Comparison of ENCODE assay signal across 15 mouse cellular contexts in genomic region chr3:60582620-60583019, GRCm38 (mm10).
A peak's percentile ranks its signal among the peaks of the same experiment; 100 is the strongest.
DNase-seq lines count a peak whose midpoint lies in the region; ATAC-seq and TF ChIP-seq lines count a peak whose summit lies in the region.
"Had no signal": no experiment of that assay in that cellular context is flagged by ENCODE, and none has a peak within 500 bp of the region (broad histone marks: within the 10 kb centered on the region; RNA-seq: fewer than 3 reads in every experiment).

No protein-coding gene starts in this region.

- TF ChIP-seq POLR2A in lung, adult 2 months (IDR thresholded peaks at IDR 0.05; ENCODE audit: borderline replicate concordance, extremely low read depth, low read depth, low read length): no peak

- ATAC-seq in heart, postnatal 0 days (ENCODE audit: insufficient read depth, low read depth): no peak
- no peak for ATAC-seq in lung, postnatal 0 days
- ATAC-seq in neural tube, embryonic 12.5 days (ENCODE audit: low FRiP score, low read depth): peak; percentile 57
- ATAC-seq: forebrain, embryonic 15.5 days had no signal

- H3K27ac ChIP-seq in heart, postnatal 0 days (ENCODE audit: low read depth): 0 out of 2 replicates have a peak overlapping the region, but pooled peaks have one; percentile 18
- H3K27ac ChIP-seq in lung, postnatal 0 days (ENCODE audit: low read length): 0 out of 2 replicates have a peak overlapping the region, but pooled peaks have one; percentile 26
- H3K27ac ChIP-seq in neural tube, embryonic 12.5 days: no peak overlapping the region
- H3K27ac ChIP-seq: forebrain, embryonic 15.5 days; hindbrain, embryonic 12.5 days had no signal

- no peak overlapping the region for H3K4me2 ChIP-seq in heart, postnatal 0 days (ENCODE audit: low read depth, low read length)
- no peak overlapping the region for H3K4me2 ChIP-seq in lung, postnatal 0 days (replicated peaks; ENCODE audit: low read depth, low read length)
- H3K4me2 ChIP-seq in neural tube, embryonic 12.5 days (replicated peaks): no peak overlapping the region
- H3K4me2 ChIP-seq: forebrain, embryonic 15.5 days; hindbrain, embryonic 12.5 days; liver, embryonic 11.5 days had no signal

- no peak for DNase-seq in heart, postnatal 0 days (ENCODE audit: low spot score)
- DNase-seq in heart, adult 9 months (ENCODE audit: low spot score in 2 of 2): no peak
- no peak for DNase-seq in lung, postnatal 0 days (ENCODE audit: low spot score)
- no peak for DNase-seq in lung, adult 2 months
- peak; percentile 30 for DNase-seq in fat pad, adult 2 months (ENCODE audit: extremely low read depth, low read depth, low spot score)
- DNase-seq in cerebellum, adult 11-12 months: no peak
- DNase-seq in ovary, postnatal 36 days (ENCODE audit: low spot score): no peak
- DNase-seq: cerebellum, adult 2 months; gastrocnemius, postnatal 14 days; lung, postnatal 10 days; thymus, adult 2 months had no signal

- no peak for TF ChIP-seq EP300 in heart, postnatal 0 days (IDR thresholded peaks at IDR 0.05; ENCODE audit: low read depth)
- TF ChIP-seq EP300 in lung, postnatal 0 days (IDR thresholded peaks at IDR 0.05): no peak

- H3K36me3 ChIP-seq in heart, postnatal 0 days (replicated peaks; ENCODE audit: control insufficient read depth, insufficient read depth, low read length): no peaks in the 10 kb centered on the region
- H3K36me3 ChIP-seq in lung, postnatal 0 days (ENCODE audit: insufficient read depth, low read length): no peaks in the 10 kb centered on the region
- no peaks in the 10 kb centered on the region for H3K36me3 ChIP-seq in neural tube, embryonic 12.5 days
- H3K36me3 ChIP-seq: forebrain, embryonic 15.5 days; hindbrain, embryonic 12.5 days had no signal

- H3K27me3 ChIP-seq in heart, postnatal 0 days (ENCODE audit: control insufficient read depth, insufficient read depth, low read length): no peaks in the 10 kb centered on the region
- no peaks in the 10 kb centered on the region for H3K27me3 ChIP-seq in lung, postnatal 0 days (replicated peaks; ENCODE audit: insufficient read depth, low read length)
- no peaks in the 10 kb centered on the region for H3K27me3 ChIP-seq in neural tube, embryonic 12.5 days (replicated peaks)
- H3K27me3 ChIP-seq: forebrain, embryonic 15.5 days; hindbrain, embryonic 12.5 days had no signal

- peaks cover 38% of the 10 kb centered on the region for H3K4me1 ChIP-seq in heart, postnatal 0 days (ENCODE audit: control insufficient read depth, insufficient read depth)
- peaks cover 16% of the 10 kb centered on the region; the same call in 1 of the 2 replicates for H3K4me1 ChIP-seq in lung, postnatal 0 days (ENCODE audit: insufficient read depth, low read depth, low read length)
- peaks cover 37% of the 10 kb centered on the region for H3K4me1 ChIP-seq in lung, adult 2 months (ENCODE audit: control insufficient read depth, insufficient read depth, low read length)
- H3K4me1 ChIP-seq in neural tube, embryonic 12.5 days: 0 out of 2 replicates have a peak, but pooled peaks cover 6% of the 10 kb centered on the region

- WGBS in heart, postnatal 0 days: 94% methylated on average over 1 of the region's 1 CpGs
- 86% methylated on average over 1 of the region's 1 CpGs for WGBS in lung, postnatal 0 days
- 86% methylated on average over 1 of the region's 1 CpGs for WGBS in lung, adult 2 months
- WGBS in neural tube, embryonic 12.5 days: 45% methylated on average over 1 of the region's 1 CpGs

- no peak for TF ChIP-seq CTCF in heart, postnatal 0 days (IDR thresholded peaks at IDR 0.05; ENCODE audit: low read depth)
- no peak for TF ChIP-seq CTCF in lung, postnatal 0 days (IDR thresholded peaks at IDR 0.05)
- TF ChIP-seq CTCF in lung, adult 2 months (IDR thresholded peaks at IDR 0.05; ENCODE audit: insufficient read depth, low read length): no peak

- no peak overlapping the region for H3K9ac ChIP-seq in heart, postnatal 0 days (replicated peaks; ENCODE audit: low read depth, low read length)
- H3K9ac ChIP-seq in lung, postnatal 0 days (replicated peaks; ENCODE audit: low read depth): no peak overlapping the region
- no peak overlapping the region for H3K9ac ChIP-seq in neural tube, embryonic 12.5 days
- H3K9ac ChIP-seq: forebrain, embryonic 15.5 days; hindbrain, embryonic 12.5 days had no signal

- no peak overlapping the region for H3K4me3 ChIP-seq in heart, postnatal 0 days (ENCODE audit: low read depth, low read length)
- H3K4me3 ChIP-seq in lung, postnatal 0 days (ENCODE audit: low read depth, low read length): no peak overlapping the region
- H3K4me3 ChIP-seq in lung, adult 2 months (replicated peaks; ENCODE audit: extremely low read depth, low read depth, low read length): no peak overlapping the region
- no peak overlapping the region for H3K4me3 ChIP-seq in neural tube, embryonic 12.5 days
- H3K4me3 ChIP-seq: forebrain, embryonic 15.5 days; hindbrain, embryonic 12.5 days had no signal

- no peaks in the 10 kb centered on the region for H3K9me3 ChIP-seq in heart, postnatal 0 days (replicated peaks; ENCODE audit: control insufficient read depth, low read length)
- no peaks in the 10 kb centered on the region for H3K9me3 ChIP-seq in lung, postnatal 0 days (ENCODE audit: low read length)
- no peaks in the 10 kb centered on the region for H3K9me3 ChIP-seq in neural tube, embryonic 12.5 days
- H3K9me3 ChIP-seq: forebrain, embryonic 15.5 days; hindbrain, embryonic 12.5 days had no signal
